Mouse (Mus musculus) left cerebral cortex, postnatal 36 days (tissue): ENCODE measurements around the gene Ptpre. TPM values are rescaled to one million over a fixed set of nuclear protein-coding genes. Genes with fewer than 3 reads are reported as not detected.
"Not testable (repeated sequence)": the region's sequence is repeated elsewhere in the genome, so short reads cannot be mapped to it uniquely, and the experiment has no call there.

Source experiments
- DNase-seq, 2 experiments: peaks; one replicate each; pipeline ENCODE4 v3.0.0; 2021 to 2022; ENCODE audit warnings: low spot score in 2 of 2, mixed read lengths in 1 of 2
- intact Hi-C: fragments of 180-260 bp; cut with DNase I; formaldehyde crosslinking; loops from one replicate; pipeline ENCODE4 v1.15.1; 2025
- total RNA-seq, 2 experiments: library from RNA; stranded (reverse); gene quantifications; 2 replicates each; pipeline ENCODE4 v1.2.3; 2021

Ptpre gene
- total RNA-seq = 10 to 100 TPM; 23.1 to 28.7 TPM

DNA sequence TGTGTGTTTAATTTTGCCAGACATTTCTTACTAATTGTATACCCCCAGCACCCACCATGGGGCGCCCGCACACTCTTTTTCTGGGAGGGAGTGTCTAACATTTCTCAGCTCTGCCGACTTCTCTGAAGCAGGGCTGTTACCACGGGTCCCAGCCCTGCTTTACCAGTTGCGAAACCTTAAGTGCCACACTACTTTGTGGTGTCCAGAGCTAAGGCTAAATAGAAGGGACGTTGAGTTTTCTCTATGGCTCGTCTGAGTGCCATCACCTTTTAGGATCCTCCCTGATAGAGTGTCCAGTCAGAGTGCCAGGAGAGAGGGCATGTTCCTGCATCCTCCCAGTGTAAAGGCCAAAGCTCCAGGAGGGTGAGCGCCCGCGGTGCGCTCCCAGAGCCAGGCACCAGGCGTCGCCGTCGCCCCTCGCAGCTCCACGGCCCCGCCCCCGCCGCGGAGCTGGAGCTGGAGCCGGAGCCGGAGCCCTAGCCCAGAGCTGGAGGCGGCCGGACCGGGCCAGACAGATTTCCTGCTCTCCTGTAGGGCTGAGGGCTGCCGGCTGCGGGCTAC lies at the start of gene Ptpre:
Gene Ptpre, plus strand, starts transcription at position 141 of the 561 bp plus-strand sequence.
- peak; percentile 88 to 90 for DNase-seq
- intact Hi-C loops = loop anchor here (1.0 to 2.0 kb wide), 2 partner anchors 95 to 132 kb away; no protein-coding TSS in a partner anchor

GRCm38 (mm10) chr7:135488214-135488810 lies 49.0 kb upstream of the Ptpre start:
- intact Hi-C loops = loop anchor here (5.0 to 10.0 kb wide), 3 partner anchors 184 to 1804 kb away; partner anchors contain the start of gene Mmp21
- DNase-seq = no peak

DNA sequence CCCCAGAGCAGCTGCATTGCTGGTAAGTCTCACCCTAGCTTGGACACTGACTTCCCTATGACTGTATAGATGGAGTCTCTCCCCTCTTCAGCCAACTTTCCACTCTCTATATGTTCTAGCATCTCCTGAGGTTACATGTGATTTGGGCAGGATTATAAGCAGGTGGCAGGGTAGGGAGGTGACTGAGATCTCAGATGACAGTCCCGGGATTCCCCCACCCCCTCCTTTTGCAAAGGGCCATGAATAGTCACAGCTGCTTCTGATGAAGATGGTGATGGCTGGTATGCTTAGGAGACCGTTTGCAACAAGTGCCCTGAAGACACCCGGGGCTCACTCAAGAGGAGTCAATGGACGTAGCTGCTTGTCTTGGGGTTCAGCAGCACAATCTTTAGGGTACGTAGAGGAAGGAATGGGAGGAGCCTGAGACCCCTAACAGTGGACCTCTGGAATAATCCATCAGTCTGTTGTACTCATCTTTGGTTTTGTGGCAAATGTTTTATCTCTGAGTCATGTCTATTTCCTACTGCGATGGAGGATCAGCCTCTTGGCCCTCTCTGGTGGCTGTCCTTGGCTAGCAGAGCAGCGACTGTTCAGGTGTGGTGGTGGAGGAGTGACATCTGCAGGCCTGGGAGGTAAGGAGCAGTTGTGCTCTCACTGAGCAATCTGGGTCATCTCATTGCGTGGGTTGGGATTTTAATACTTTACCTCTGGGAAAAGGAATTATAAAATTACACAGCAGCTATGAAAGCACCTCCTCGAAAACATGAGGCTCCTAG lies 47.4 kb upstream of the Ptpre start:
- no peak for DNase-seq
- intact Hi-C loops = loop anchor here (5.0 to 10.0 kb wide), 4 partner anchors 182 to 1805 kb away; partner anchors contain the start of gene Mmp21

DNA sequence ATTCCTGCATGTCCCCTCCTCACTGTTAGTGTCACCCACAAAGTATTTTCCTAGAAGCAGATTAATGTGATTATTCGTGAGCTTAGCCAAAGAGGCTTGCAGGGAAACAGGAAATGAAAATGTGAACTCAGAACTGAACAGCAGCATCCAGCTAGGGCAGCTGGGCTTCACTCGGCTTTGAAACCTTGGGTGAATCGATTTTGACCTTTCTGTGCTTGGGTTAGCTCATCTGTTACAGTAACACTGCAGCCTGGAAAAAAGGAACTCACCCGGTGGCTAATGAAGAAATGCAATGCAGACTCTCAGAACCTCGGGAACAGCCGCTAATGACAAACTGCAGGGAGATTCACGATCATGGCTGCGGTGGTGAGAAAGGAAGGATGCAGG lies 46.8 kb upstream of the Ptpre start:
- intact Hi-C loops = loop anchor here (5.0 kb wide), 1 partner anchor 247 kb away; no protein-coding TSS in a partner anchor
- no peak for DNase-seq

- intact Hi-C loops = no loop called here
- no peak for DNase-seq
Measured at GRCm38 (mm10) chr7:135495303-135495702, 42.0 kb upstream of the Ptpre start.

GRCm38 (mm10) chr7:135498565-135499186 lies 38.6 kb upstream of the Ptpre start:
- intact Hi-C loops = no loop called here
- no peak for DNase-seq

DNA sequence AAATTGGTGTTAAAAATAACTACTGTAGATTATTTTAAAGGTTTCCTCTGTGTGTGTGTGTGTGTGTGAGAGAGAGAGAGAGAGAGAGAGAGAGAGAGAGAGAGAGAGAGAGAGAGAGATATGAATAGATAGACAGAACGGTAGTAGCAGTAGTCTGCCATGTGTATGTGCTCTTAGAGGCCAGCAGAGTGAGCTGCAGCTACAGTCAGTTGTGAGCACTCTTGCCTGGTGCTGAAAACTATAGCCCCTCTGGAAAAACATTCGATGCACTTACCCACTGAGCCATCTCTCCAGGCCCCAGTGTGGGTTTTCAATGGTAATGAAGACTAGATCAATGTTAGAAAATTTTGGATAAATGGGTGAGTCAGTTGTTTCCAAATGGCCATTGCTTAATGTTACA lies 37.9 kb upstream of the Ptpre start:
- DNase-seq = no peak
- intact Hi-C loops = no loop called here

GRCm38 (mm10) chr7:135506506-135506905 lies 30.8 kb upstream of the Ptpre start:
- DNase-seq, intact Hi-C loops: not testable (repeated sequence)

- intact Hi-C loops = no loop called here
- no peak for DNase-seq
Measured at GRCm38 (mm10) chr7:135508602-135509001, 28.7 kb upstream of the Ptpre start.

DNA sequence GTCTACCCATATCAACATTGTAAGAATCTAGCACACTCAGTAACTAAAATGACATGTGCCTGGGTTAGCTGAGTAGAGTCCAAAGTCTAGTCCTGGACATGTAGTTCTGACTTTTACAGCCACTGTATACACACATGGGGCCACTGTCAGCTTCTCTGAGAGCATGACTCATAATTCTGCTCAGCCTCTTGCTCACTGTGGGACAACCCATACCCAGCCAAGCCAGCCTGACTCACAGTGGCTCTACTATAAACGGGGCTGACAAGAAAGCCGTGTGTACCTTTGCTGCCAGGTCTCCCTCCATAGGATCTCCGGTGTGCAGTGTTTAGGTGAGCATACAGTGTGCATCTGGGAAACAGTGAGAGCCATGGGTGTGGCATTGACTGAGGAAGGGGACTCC lies 28.0 kb upstream of the Ptpre start:
- DNase-seq = no peak
- intact Hi-C loops = no loop called here

DNA sequence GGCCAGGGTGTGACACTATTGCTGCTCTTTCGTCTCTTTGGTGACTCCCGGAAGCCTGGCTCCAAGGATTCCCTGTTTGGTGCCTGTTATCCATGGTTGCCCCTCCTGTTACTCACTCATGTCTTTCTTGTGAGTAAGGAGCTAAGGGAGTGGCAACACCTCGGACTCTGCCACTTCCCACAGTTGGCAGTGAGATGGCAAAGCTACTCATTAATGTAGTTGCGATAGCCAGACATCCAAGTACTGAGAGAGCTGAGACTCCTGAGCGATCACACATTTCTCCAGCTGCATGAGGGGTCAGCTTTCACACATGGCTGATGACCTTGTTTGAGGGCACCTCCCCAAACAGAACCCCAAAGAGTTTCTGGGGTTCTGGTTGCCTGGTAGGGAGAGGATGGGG lies 26.9 kb upstream of the Ptpre start:
- DNase-seq = no peak
- intact Hi-C loops = no loop called here

GRCm38 (mm10) chr7:135511723-135512122 lies 25.6 kb upstream of the Ptpre start:
- DNase-seq = no peak
- intact Hi-C loops = no loop called here

DNA sequence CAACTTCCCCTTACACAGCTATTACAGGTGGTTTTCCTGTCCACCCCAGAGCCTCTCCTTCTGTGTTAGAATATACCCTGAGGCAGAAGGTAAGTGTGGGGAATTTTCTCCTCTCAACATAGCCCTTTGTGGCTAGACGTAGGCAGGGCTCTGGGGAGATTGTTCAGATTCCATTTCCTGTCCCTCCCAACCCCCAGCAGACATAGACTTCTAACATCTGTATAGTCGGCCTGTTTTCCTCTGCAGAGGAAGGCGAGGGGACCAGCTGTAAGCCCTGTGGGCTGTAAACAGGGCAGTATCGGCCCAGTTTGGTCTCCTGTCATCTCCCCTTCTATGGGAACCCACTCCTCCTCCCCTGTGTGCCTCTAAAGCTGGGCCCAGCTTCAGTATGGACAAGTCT lies 20.1 kb upstream of the Ptpre start:
- no peak for DNase-seq
- intact Hi-C loops = no loop called here

- intact Hi-C loops = no loop called here
- DNase-seq = no peak
Measured at GRCm38 (mm10) chr7:135520241-135520640, 17.0 kb upstream of the Ptpre start.

DNA sequence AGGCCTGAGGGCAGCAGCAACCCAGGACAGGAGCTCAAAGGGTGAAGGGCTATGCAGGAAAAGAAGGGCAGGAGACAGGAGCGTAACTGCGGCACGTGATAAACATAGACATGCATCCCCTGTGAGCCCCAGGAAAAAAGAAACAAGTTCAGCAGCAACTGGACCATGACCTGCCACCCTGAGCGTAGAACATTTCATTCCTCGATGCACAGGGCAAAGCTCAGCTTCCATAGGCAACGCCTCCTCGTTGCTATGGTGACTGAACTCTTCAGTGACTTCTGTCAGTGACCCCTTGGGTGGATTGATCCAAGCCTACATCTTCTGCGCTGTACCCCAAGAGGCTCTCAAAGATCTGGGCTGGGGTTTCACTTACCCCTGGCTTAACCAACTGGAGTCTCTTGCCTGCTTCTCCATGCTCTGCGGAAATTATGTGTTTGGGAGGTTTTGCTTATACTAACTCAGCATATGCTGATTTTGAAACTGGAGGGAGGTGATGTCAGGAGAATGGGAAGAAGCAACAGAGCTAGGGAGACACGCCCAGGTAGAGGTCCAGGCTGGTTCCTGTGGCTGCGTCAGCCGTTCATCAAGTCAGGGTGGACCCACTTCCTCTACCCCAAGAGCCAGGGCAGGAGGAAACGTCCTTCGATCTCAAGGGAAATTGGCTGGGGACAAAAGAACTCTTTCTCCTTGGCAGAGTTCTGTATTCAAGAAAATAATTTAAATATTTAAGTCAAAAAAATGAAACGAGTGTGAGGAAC lies 15.3 kb upstream of the Ptpre start:
- intact Hi-C loops = no loop called here
- no peak for DNase-seq

DNA sequence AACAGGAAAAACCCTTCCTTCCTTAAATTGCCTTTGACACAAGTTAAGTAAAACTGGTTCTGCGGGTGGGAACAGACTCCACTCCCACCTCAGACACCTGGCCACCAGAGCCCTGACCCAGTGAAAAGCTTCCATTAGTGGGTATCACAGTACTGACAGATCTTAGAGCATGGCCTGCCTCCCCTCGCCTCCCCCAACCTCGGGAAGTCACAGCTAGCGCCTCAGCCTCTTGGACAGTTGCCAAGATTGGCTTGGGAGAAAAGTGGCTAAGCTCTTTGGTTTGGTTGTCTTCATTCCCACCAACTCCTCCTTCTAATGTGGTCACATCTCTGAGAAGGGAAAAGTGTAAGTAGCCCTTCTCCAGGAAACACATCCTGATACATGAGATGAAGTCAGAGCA lies 13.3 kb upstream of the Ptpre start:
- intact Hi-C loops = no loop called here
- DNase-seq = no peak

DNA sequence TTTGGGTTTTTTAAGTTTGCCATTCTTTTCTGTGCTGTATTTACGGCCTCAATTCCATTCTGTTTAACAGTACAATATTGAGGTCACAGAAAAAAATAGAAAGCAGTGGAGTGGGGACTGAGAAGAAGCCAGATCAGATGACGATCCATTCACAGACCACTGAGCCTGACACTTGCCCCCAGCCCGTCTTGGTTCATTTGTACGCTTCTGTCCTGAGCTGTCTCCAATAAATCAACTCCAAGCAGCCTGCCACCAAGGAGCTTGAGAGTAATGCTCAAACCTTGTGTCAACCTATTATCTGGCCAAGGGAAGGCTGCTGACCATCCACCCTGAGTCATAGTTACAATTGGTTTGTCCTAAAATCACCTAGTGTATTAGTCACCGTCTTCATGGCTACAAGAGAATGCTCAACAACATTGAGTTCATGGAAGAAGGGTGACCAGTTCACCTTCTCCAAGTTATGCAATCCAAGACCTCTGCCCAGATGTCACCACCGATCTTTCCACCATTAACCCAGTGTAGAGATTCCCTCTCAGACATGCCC lies 12.8 kb upstream of the Ptpre start:
- no peak for DNase-seq
- intact Hi-C loops = no loop called here

DNA sequence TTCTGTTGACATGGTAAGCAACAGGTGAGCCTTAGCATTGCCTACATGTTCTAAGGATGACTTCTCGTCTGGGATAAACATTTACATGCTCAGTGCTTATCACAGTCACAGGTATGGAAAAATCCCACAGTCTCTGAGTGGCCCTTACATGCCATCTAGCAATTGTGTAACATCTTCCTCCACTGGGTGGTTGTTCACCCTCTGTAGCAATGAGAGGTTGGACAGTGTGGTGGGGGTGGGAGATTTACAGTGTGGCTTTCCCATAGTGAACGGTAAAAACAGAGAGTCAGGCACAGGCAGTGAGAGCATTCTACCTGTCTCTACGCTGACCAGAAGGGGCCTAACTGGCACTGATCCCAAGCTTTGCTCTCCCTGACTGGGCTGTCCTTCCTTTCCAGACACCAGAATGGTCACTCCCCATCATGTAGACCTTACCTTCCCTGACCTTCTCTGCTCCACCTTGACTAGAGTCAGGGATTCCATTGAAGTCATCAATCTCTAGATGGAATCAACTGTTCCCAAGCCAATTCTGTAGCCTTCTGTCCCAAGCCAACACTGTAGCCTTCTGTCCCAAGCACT lies 10.6 kb upstream of the Ptpre start:
- intact Hi-C loops = no loop called here
- no peak for DNase-seq

- intact Hi-C loops = no loop called here
- DNase-seq = no peak
Measured at GRCm38 (mm10) chr7:135527169-135527568, 10.1 kb upstream of the Ptpre start.
